ENCODE assay signal across 10 mouse cellular contexts in the genomic region with DNA sequence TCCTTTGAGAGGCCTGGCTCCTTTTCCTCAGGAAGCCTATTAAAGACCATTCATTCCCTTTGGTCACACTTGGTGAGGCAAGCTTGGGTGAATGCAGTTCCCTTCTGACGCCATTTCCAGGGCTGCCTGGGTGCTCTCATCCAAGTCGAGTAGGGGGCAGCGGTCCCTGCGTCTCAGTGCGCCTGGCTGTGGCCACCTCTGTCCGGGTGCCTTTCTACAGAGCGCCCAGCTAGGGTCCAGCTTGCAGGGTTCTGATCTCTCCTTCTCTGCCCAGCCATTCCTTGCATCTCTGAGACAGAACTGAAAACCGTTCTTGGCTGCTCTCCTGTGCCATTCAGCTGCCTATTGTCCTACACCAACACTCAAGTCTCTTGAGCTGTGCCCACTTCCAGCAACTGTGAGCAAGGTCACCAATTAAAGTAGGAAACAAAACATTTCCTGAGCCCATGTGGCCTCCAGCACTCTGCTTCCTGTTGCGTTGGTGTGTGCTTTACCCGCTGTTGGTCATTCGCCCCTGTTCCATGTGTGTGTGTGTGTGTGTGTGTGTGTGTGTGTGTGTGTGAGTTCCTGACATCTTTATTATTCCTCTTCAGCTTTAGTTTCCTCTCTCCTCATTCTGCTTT.
DNase-seq lines count a peak whose midpoint lies in the region; ATAC-seq and TF ChIP-seq lines count a peak whose summit lies in the region.
"Had no signal": no experiment of that assay in that cellular context is flagged by ENCODE, and none has a peak within 500 bp of the region (broad histone marks: within the 10 kb centered on the region; RNA-seq: fewer than 3 reads in every experiment).

No protein-coding gene starts in this region.

- peak; percentile 10 for DNase-seq in kidney, postnatal 10 days
- DNase-seq in kidney, adult 2 months = no peak
- peak; percentile 87 for DNase-seq in brain, embryonic 14.5 days (ENCODE audit: low read depth)
- no peak for DNase-seq in thymus, postnatal 36 days
- DNase-seq in frontal cortex, postnatal 14 days (ENCODE audit: low spot score in 2 of 2) = no peak
- DNase-seq in spleen, postnatal 14 days (ENCODE audit: low spot score in 2 of 2) = no peak

- H3K9ac ChIP-seq in embryonic facial prominence, embryonic 15.5 days = no peak overlapping the region
- H3K9ac ChIP-seq in lung, embryonic 16.5 days (ENCODE audit: low read length) = no peak overlapping the region

- TF ChIP-seq POLR2A in kidney, adult 2 months (IDR thresholded peaks at IDR 0.05; ENCODE audit: low read depth, low read length) = no peak
- TF ChIP-seq POLR2A in brain, embryonic 14.5 days (IDR thresholded peaks at IDR 0.05; ENCODE audit: borderline replicate concordance, extremely low read depth, insufficient read depth, insufficient read length, poor library complexity, severe bottlenecking) = no peak

- 65% methylated on average over 11 of the region's 11 CpGs for WGBS in kidney, adult 2 months
- 69% methylated on average over 11 of the region's 11 CpGs for WGBS in embryonic facial prominence, embryonic 15.5 days
- 70% methylated on average over 11 of the region's 11 CpGs for WGBS in lung, embryonic 16.5 days

- TF ChIP-seq CTCF in kidney, adult 2 months (conservative IDR thresholded peaks at IDR 0.05; ENCODE audit: insufficient read depth, insufficient read length, low read depth, low read length) = no peak
- TF ChIP-seq CTCF in brain, embryonic 14.5 days (IDR thresholded peaks at IDR 0.05; ENCODE audit: borderline replicate concordance, extremely low read depth, insufficient read depth, insufficient read length) = no peak

- no peaks in the 10 kb centered on the region for H3K4me1 ChIP-seq in kidney, adult 2 months (ENCODE audit: control insufficient read depth, insufficient read depth, low read length)
- H3K4me1 ChIP-seq in embryonic facial prominence, embryonic 15.5 days = 0 out of 2 replicates have a peak, but pooled peaks cover 3% of the 10 kb centered on the region
- peaks cover 3% of the 10 kb centered on the region; the same call in 1 of the 2 replicates for H3K4me1 ChIP-seq in lung, embryonic 16.5 days (replicated peaks; ENCODE audit: control insufficient read depth, insufficient read depth, low read length)
- H3K4me1 ChIP-seq: megakaryocyte, embryonic 14.5 days had no signal

- H3K4me3 ChIP-seq in kidney, adult 2 months (ENCODE audit: insufficient read depth, low read depth, low read length) = no peak overlapping the region
- H3K4me3 ChIP-seq in embryonic facial prominence, embryonic 15.5 days (replicated peaks) = no peak overlapping the region
- no peak overlapping the region for H3K4me3 ChIP-seq in lung, embryonic 16.5 days (ENCODE audit: low read length)
- H3K4me3 ChIP-seq: megakaryocyte, embryonic 14.5 days had no signal

- no peaks in the 10 kb centered on the region for H3K27me3 ChIP-seq in kidney, adult 2 months (replicated peaks; ENCODE audit: control insufficient read depth, insufficient read depth, low read length)
- H3K27me3 ChIP-seq in embryonic facial prominence, embryonic 15.5 days = no peaks in the 10 kb centered on the region
- no peaks in the 10 kb centered on the region for H3K27me3 ChIP-seq in lung, embryonic 16.5 days (ENCODE audit: control insufficient read depth, insufficient read depth, low read depth, low read length)
- H3K27me3 ChIP-seq: megakaryocyte, embryonic 14.5 days had no signal

- no peak overlapping the region for H3K4me2 ChIP-seq in embryonic facial prominence, embryonic 15.5 days (replicated peaks)
- no peak overlapping the region for H3K4me2 ChIP-seq in lung, embryonic 16.5 days (ENCODE audit: low read depth, low read length)

- no peaks in the 10 kb centered on the region for H3K9me3 ChIP-seq in embryonic facial prominence, embryonic 15.5 days (replicated peaks)
- no peaks in the 10 kb centered on the region for H3K9me3 ChIP-seq in lung, embryonic 16.5 days (ENCODE audit: control insufficient read depth, low read length)
- H3K9me3 ChIP-seq: megakaryocyte, embryonic 14.5 days had no signal

- no peaks in the 10 kb centered on the region for H3K36me3 ChIP-seq in kidney, adult 2 months (ENCODE audit: control insufficient read depth, insufficient read depth, low read length)
- no peaks in the 10 kb centered on the region for H3K36me3 ChIP-seq in embryonic facial prominence, embryonic 15.5 days
- H3K36me3 ChIP-seq in lung, embryonic 16.5 days (ENCODE audit: control insufficient read depth, insufficient read depth, low read length) = no peaks in the 10 kb centered on the region

- H3K27ac ChIP-seq in kidney, adult 2 months (ENCODE audit: insufficient read depth, low read depth, low read length) = no peak overlapping the region
- no peak overlapping the region for H3K27ac ChIP-seq in embryonic facial prominence, embryonic 15.5 days (replicated peaks)
- H3K27ac ChIP-seq in lung, embryonic 16.5 days (ENCODE audit: low read length) = peak overlapping the region; percentile 62

- peak; percentile 24; the same call in 1 of the 2 replicates for ATAC-seq in embryonic facial prominence, embryonic 15.5 days (ENCODE audit: insufficient number of reproducible peaks, low FRiP score, low TSS enrichment, low read depth)
- ATAC-seq in lung, embryonic 16.5 days (ENCODE audit: low read depth) = peak; percentile 88
- ATAC-seq: Patski had no signal

Comparison
In these comparisons a context has a peak if more than half of its experiments do, and no peak if none do; other contexts are left out.
1. DNase-seq: peak in kidney, postnatal 10 days (single experiment) and brain, embryonic 14.5 days (single experiment); none in kidney, adult 2 months (single experiment), thymus, postnatal 36 days (0 of 2), frontal cortex, postnatal 14 days (0 of 2) and spleen, postnatal 14 days (0 of 2).